In genomic region chr11:64434611-64435545, GRCm38 (mm10) we compare ENCODE assay signal across 8 mouse cellular contexts. TPM values are rescaled to one million over a fixed set of nuclear protein-coding genes. Genes with fewer than 3 reads are reported as not detected.
A peak's percentile ranks its signal among the peaks of the same experiment; 100 is the strongest.
DNase-seq lines count a peak whose midpoint lies in the region; ATAC-seq lines count a peak whose summit lies in the region.

Hs3st3a1 (plus strand) TSS chr11:64435332.

- peaks cover 42% of the 10 kb centered on the region for H3K27me3 ChIP-seq in forebrain, embryonic 12.5 days
- H3K27me3 ChIP-seq in heart, embryonic 16.5 days (ENCODE audit: control insufficient read depth, insufficient read depth, low read length): peaks cover 24% of the 10 kb centered on the region

- DNase-seq in urinary bladder, adult 18-20 months (ENCODE audit: low spot score in 2 of 2): peak; percentile 10 to 31
- DNase-seq in urinary bladder, postnatal 10 days (ENCODE audit: low spot score): no peak
- DNase-seq in kidney, postnatal 10 days: peak; percentile 78
- DNase-seq in lung, postnatal 10 days: peak; percentile 77
- peak; percentile 72 for DNase-seq in ovary, postnatal 36 days (ENCODE audit: low spot score)
- no peak for DNase-seq in MN1 (ENCODE audit: low spot score)

- H3K9me3 ChIP-seq in forebrain, embryonic 12.5 days: no peaks in the 10 kb centered on the region
- H3K9me3 ChIP-seq in heart, embryonic 16.5 days (replicated peaks; ENCODE audit: control insufficient read depth, low read length): 0 out of 2 replicates have a peak, but pooled peaks cover 4% of the 10 kb centered on the region

- H3K4me1 ChIP-seq in forebrain, embryonic 12.5 days: peaks cover 24% of the 10 kb centered on the region
- peaks cover 11% of the 10 kb centered on the region; the same call in 1 of the 2 replicates for H3K4me1 ChIP-seq in heart, embryonic 16.5 days (ENCODE audit: control insufficient read depth, insufficient read depth, low read length)

- H3K4me2 ChIP-seq in forebrain, embryonic 12.5 days: peak within 1 kb of the TSS; percentile 99
- peak within 1 kb of the TSS; percentile 99 for H3K4me2 ChIP-seq in heart, embryonic 16.5 days (ENCODE audit: low read depth, low read length)

- H3K36me3 ChIP-seq in forebrain, embryonic 12.5 days (replicated peaks): no peaks in the 10 kb centered on the region
- H3K36me3 ChIP-seq in heart, embryonic 16.5 days (ENCODE audit: control insufficient read depth, insufficient read depth): no peaks in the 10 kb centered on the region

- H3K27ac ChIP-seq in forebrain, embryonic 12.5 days: peak within 1 kb of the TSS; percentile 43; the same call in 1 of the 2 replicates
- no peak within 1 kb of the TSS for H3K27ac ChIP-seq in heart, embryonic 16.5 days (ENCODE audit: low read length)

- under 1% methylated on average over 30 of the region's 36 CpGs for WGBS in forebrain, embryonic 12.5 days
- WGBS in heart, embryonic 16.5 days: 1% methylated on average over 34 of the region's 36 CpGs

- peak; percentile 75 for ATAC-seq in forebrain, embryonic 12.5 days (ENCODE audit: low FRiP score)
- ATAC-seq in heart, embryonic 16.5 days (replicated peaks; ENCODE audit: extremely low read depth, insufficient read depth, low FRiP score): peak; percentile 90

- peak within 1 kb of the TSS; percentile 56 for H3K9ac ChIP-seq in forebrain, embryonic 12.5 days
- H3K9ac ChIP-seq in heart, embryonic 16.5 days (ENCODE audit: low read length): peak within 1 kb of the TSS; percentile 68

- H3K4me3 ChIP-seq in forebrain, embryonic 12.5 days (replicated peaks): peak within 1 kb of the TSS; percentile 49
- H3K4me3 ChIP-seq in heart, embryonic 16.5 days (ENCODE audit: low read length): peak within 1 kb of the TSS; percentile 59

RNA-seq across cellular contexts. Expression of gene Hs3st3a1, which starts in this region (rescaled TPM):
- polyA plus RNA-seq in forebrain, embryonic 12.5 days (2016; fragmentation: Nextera tagmentation; extraction: Ambion mirVana): 1.3 and 2.6 TPM in 2 replicates
- 0.11 and 0.25 TPM in 2 replicates for polyA plus RNA-seq in heart, embryonic 16.5 days (2015; fragmentation: Nextera tagmentation; extraction: Ambion mirVana)

Comparison
In these comparisons a context has a peak if more than half of its experiments do, and no peak if none do; other contexts are left out.
1. DNase-seq: peak in urinary bladder, adult 18-20 months (2 of 2), kidney, postnatal 10 days (single experiment), lung, postnatal 10 days (single experiment) and ovary, postnatal 36 days (single experiment); none in urinary bladder, postnatal 10 days (single experiment) and MN1 (single experiment).
2. Peak in ATAC-seq, H3K4me3 ChIP-seq, H3K9ac ChIP-seq and H3K4me2 ChIP-seq in heart, embryonic 16.5 days; RNA of the gene not detected or under 1 TPM.